In the genomic region with DNA sequence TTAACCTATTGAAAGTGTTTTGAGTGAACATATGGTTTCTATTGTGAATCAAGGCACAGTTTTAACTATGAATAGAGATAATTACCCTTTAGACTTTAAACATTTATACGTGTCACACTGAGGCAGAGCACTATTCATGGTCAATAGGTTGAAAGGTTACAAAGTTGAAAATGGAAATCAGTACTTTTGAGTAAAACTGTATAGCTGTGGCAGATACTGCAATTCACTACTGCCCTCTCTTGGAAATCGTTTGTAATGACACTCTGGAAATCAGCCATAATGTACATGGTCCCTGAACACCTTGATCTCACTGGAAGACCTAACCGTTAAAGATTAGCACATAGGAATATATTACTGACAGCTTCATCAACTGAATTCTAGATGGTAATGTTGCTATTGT, we compare ENCODE assay signal across 11 mouse cellular contexts.
A peak's percentile ranks its signal among the peaks of the same experiment; 100 is the strongest.
DNase-seq lines count a peak whose midpoint lies in the region; ATAC-seq and TF ChIP-seq lines count a peak whose summit lies in the region.
"Had no signal": no experiment of that assay in that cellular context is flagged by ENCODE, and none has a peak within 500 bp of the region (broad histone marks: within the 10 kb centered on the region; RNA-seq: fewer than 3 reads in every experiment).

No protein-coding gene starts in this region.

- in situ Hi-C loops in CH12.LX (cut with MboI; ENCODE audit: low pct_ligation_motif_present, low pct_unique_long_range_greater_than_20kb, low sequenced_read_pairs), result no loop called here

- peak; percentile 80 for TF ChIP-seq CTCF in intestine, postnatal 0 days (IDR thresholded peaks at IDR 0.05; ENCODE audit: low read depth)
- peak; percentile 64 to 74 for TF ChIP-seq CTCF in CH12.LX (conservative IDR thresholded peaks at IDR 0.05 in 1 of 2, IDR thresholded peaks at IDR 0.05 in 1 of 2; ENCODE audit: low read depth in 2 of 2, low read length in 2 of 2)

- 20% methylated on average over 3 of the region's 3 CpGs for WGBS in intestine, postnatal 0 days
- WGBS in intestine, embryonic 16.5 days, result 21% methylated on average over 3 of the region's 3 CpGs
- 14% methylated on average over 3 of the region's 3 CpGs for WGBS in hindbrain, embryonic 14.5 days

- no peak overlapping the region for H3K9ac ChIP-seq in intestine, postnatal 0 days (ENCODE audit: low read depth, low read length)
- H3K9ac ChIP-seq in intestine, embryonic 16.5 days (ENCODE audit: low read depth, low read length), result no peak overlapping the region
- H3K9ac ChIP-seq in CH12.LX (ENCODE audit: insufficient read depth, low read depth), result no peak overlapping the region
- no peak overlapping the region for H3K9ac ChIP-seq in hindbrain, embryonic 14.5 days
- H3K9ac ChIP-seq: heart, embryonic 13.5 days had no signal

- H3K27ac ChIP-seq in intestine, postnatal 0 days (ENCODE audit: low read depth, low read length), result no peak overlapping the region
- H3K27ac ChIP-seq in intestine, embryonic 16.5 days (ENCODE audit: low read length), result no peak overlapping the region
- no peak overlapping the region for H3K27ac ChIP-seq in CH12.LX (ENCODE audit: insufficient read depth, low read depth)
- H3K27ac ChIP-seq in hindbrain, embryonic 14.5 days, result no peak overlapping the region
- H3K27ac ChIP-seq: heart, embryonic 13.5 days had no signal

- TF ChIP-seq RAD21 in CH12.LX (IDR thresholded peaks at IDR 0.05; ENCODE audit: low read depth, low read length), result peak; percentile 80

- DNase-seq in CH12.LX (ENCODE audit: extremely low read depth), result peak; percentile 40
- DNase-seq in ZHBTc4 (ENCODE audit: low read depth, low spot score), result peak; percentile 32
- DNase-seq in hindbrain, embryonic 14.5 days (ENCODE audit: low spot score), result peak; percentile 78
- no peak for DNase-seq in thymus, postnatal 25 days
- no peak for DNase-seq in layer of hippocampus, adult 18-20 months (ENCODE audit: low spot score in 2 of 2)
- DNase-seq in urinary bladder, adult 2 months (ENCODE audit: low spot score), result no peak
- DNase-seq: adrenal gland, postnatal 36 days; lung, postnatal 4 days had no signal

- no peaks in the 10 kb centered on the region for H3K79me2 ChIP-seq in CH12.LX (replicated peaks; ENCODE audit: control insufficient read depth, extremely low read depth, insufficient read depth, poor library complexity, severe bottlenecking)

- H3K4me3 ChIP-seq in intestine, postnatal 0 days (ENCODE audit: low read depth, low read length), result no peak overlapping the region
- no peak overlapping the region for H3K4me3 ChIP-seq in intestine, embryonic 16.5 days (ENCODE audit: low read length)
- no peak overlapping the region for H3K4me3 ChIP-seq in CH12.LX (replicated peaks in 1 of 3; ENCODE audit: low read depth in 2 of 3, low read length in 2 of 3, poor library complexity in 1 of 3)
- no peak overlapping the region for H3K4me3 ChIP-seq in hindbrain, embryonic 14.5 days (replicated peaks; ENCODE audit: low read length)
- H3K4me3 ChIP-seq: heart, embryonic 13.5 days had no signal

- no peak for TF ChIP-seq EP300 in CH12.LX (IDR thresholded peaks at IDR 0.05; ENCODE audit: low read length)

- no peaks in the 10 kb centered on the region for H3K27me3 ChIP-seq in intestine, postnatal 0 days (replicated peaks; ENCODE audit: control insufficient read depth, insufficient read depth, low read length)
- H3K27me3 ChIP-seq in intestine, embryonic 16.5 days (replicated peaks; ENCODE audit: control insufficient read depth, insufficient read depth, low read length), result no peaks in the 10 kb centered on the region
- no peaks in the 10 kb centered on the region for H3K27me3 ChIP-seq in CH12.LX (replicated peaks)
- H3K27me3 ChIP-seq in hindbrain, embryonic 14.5 days (ENCODE audit: control insufficient read depth, insufficient read depth, low read length), result no peaks in the 10 kb centered on the region
- H3K27me3 ChIP-seq: heart, embryonic 13.5 days had no signal

- H3K4me2 ChIP-seq in intestine, postnatal 0 days (replicated peaks; ENCODE audit: low read depth), result no peak overlapping the region
- no peak overlapping the region for H3K4me2 ChIP-seq in intestine, embryonic 16.5 days (ENCODE audit: low read depth, low read length)
- H3K4me2 ChIP-seq in CH12.LX (ENCODE audit: insufficient read depth, low read depth, poor library complexity, severe bottlenecking), result no peak overlapping the region
- H3K4me2 ChIP-seq in hindbrain, embryonic 14.5 days (replicated peaks), result no peak overlapping the region
- H3K4me2 ChIP-seq: heart, embryonic 13.5 days had no signal

- H3K9me3 ChIP-seq in intestine, postnatal 0 days (ENCODE audit: control insufficient read depth), result no peaks in the 10 kb centered on the region
- H3K9me3 ChIP-seq in intestine, embryonic 16.5 days (ENCODE audit: control insufficient read depth, low read length), result no peaks in the 10 kb centered on the region
- peaks cover 10% of the 10 kb centered on the region for H3K9me3 ChIP-seq in CH12.LX (replicated peaks; ENCODE audit: low read length)
- H3K9me3 ChIP-seq in hindbrain, embryonic 14.5 days (ENCODE audit: control insufficient read depth, low read length), result no peaks in the 10 kb centered on the region
- H3K9me3 ChIP-seq: heart, embryonic 13.5 days had no signal

- no peak for ATAC-seq in intestine, postnatal 0 days
- no peak for ATAC-seq in intestine, embryonic 16.5 days
- peak; percentile 46; the same call in 1 of the 2 replicates for ATAC-seq in hindbrain, embryonic 14.5 days (ENCODE audit: low FRiP score)

- dilution Hi-C loops in CH12.LX (cut with MboI; ENCODE audit: extremely low pct_ligation_motif_present, extremely low pct_unique_long_range_greater_than_20kb, low sequenced_read_pairs), result no loop called here

- no peaks in the 10 kb centered on the region for H3K4me1 ChIP-seq in intestine, postnatal 0 days (replicated peaks; ENCODE audit: control insufficient read depth, insufficient read depth, low read length)
- H3K4me1 ChIP-seq in intestine, embryonic 16.5 days (ENCODE audit: control insufficient read depth, insufficient read depth, low read length), result no peaks in the 10 kb centered on the region
- no peaks in the 10 kb centered on the region for H3K4me1 ChIP-seq in CH12.LX (ENCODE audit: control insufficient read depth in 1 of 2, insufficient read depth in 2 of 2)
- no peaks in the 10 kb centered on the region for H3K4me1 ChIP-seq in hindbrain, embryonic 14.5 days (replicated peaks; ENCODE audit: control insufficient read depth, insufficient read depth, low read length)

- H3K36me3 ChIP-seq in intestine, postnatal 0 days (ENCODE audit: control insufficient read depth, insufficient read depth), result no peaks in the 10 kb centered on the region
- H3K36me3 ChIP-seq in intestine, embryonic 16.5 days (ENCODE audit: control insufficient read depth, insufficient read depth, low read length), result no peaks in the 10 kb centered on the region
- no peaks in the 10 kb centered on the region for H3K36me3 ChIP-seq in CH12.LX (replicated peaks in 1 of 2; ENCODE audit: control insufficient read depth in 1 of 2, insufficient read depth in 1 of 2, low read length in 1 of 2)
- no peaks in the 10 kb centered on the region for H3K36me3 ChIP-seq in hindbrain, embryonic 14.5 days (replicated peaks; ENCODE audit: control insufficient read depth, insufficient read depth)
- H3K36me3 ChIP-seq: heart, embryonic 13.5 days had no signal

- TF ChIP-seq POLR2A in CH12.LX (IDR thresholded peaks at IDR 0.05; ENCODE audit: low read depth, low read length), result no peak

TF ChIP-seq in CH12.LX, 34 proteins besides CTCF, POLR2A, EP300 and RAD21:
- TF ChIP-seq TBP (conservative IDR thresholded peaks at IDR 0.05; ENCODE audit: low read depth, low read length) (no peak), PAX5 (IDR thresholded peaks at IDR 0.05; ENCODE audit: low read length) (no peak), HCFC1 (IDR thresholded peaks at IDR 0.05; ENCODE audit: low read depth, low read length) (no peak), GABPA (IDR thresholded peaks at IDR 0.05; ENCODE audit: insufficient replicate concordance, low read depth, low read length) (no peak), TCF12 (IDR thresholded peaks at IDR 0.05; ENCODE audit: low read depth, low read length) (no peak), SMC3 (IDR thresholded peaks at IDR 0.05; ENCODE audit: low read depth, low read length) (peak; percentile 61)

Comparison
In these comparisons a context has a peak if more than half of its experiments do, and no peak if none do; other contexts are left out.
1. DNase-seq: peak in CH12.LX (single experiment), ZHBTc4 (single experiment) and hindbrain, embryonic 14.5 days (single experiment); none in thymus, postnatal 25 days (single experiment), layer of hippocampus, adult 18-20 months (0 of 2) and urinary bladder, adult 2 months (single experiment).